Mouse (Mus musculus) splenic B cell, adult 2 months (primary cell): ENCODE measurements at regions not wholly inside any gene's neighbourhood (a gene's known extent, or its start where the extent isn't known, plus 50 kb on each side); places are given as distances from the start of the nearest gene placed in this dataset.
A peak's percentile ranks its signal among the peaks of the same experiment; 100 is the strongest.

ENCODE experiments used
- DNase-seq: peaks from one replicate; pipeline ENCODE4 v3.0.0-alpha.2; 2011; ENCODE audit warnings: low read depth, low spot score
- H3K27me3 ChIP-seq: 2 replicates; pipeline ENCODE4 v1.6.1; 2012; ENCODE audit warnings: mild to moderate bottlenecking, low read length, moderate library complexity, mixed read lengths; ENCODE audit not compliant: control insufficient read depth, poor library complexity, insufficient read depth, severe bottlenecking
- H3K36me3 ChIP-seq: 2 replicates; pipeline ENCODE4 v1.6.1; 2012; ENCODE audit warnings: mild to moderate bottlenecking, low read length, moderate library complexity, mixed read lengths; ENCODE audit not compliant: control insufficient read depth, poor library complexity, insufficient read depth, severe bottlenecking

- no peak for DNase-seq
- H3K27me3 ChIP-seq = no peaks in the 10 kb centered on the region
- no peaks in the 10 kb centered on the region for H3K36me3 ChIP-seq
These were observed 64.5 kb downstream of the Gm11146 start for GRCm38 (mm10) chr16:77537351-77537750.

GRCm38 (mm10) chr16:77536746-77537145 lies 65.1 kb downstream of the Gm11146 start:
- Histone ChIP-seq H3K27me3 (no peaks in the 10 kb centered on the region), H3K36me3 (no peaks in the 10 kb centered on the region)
- DNase-seq = no peak

DNA sequence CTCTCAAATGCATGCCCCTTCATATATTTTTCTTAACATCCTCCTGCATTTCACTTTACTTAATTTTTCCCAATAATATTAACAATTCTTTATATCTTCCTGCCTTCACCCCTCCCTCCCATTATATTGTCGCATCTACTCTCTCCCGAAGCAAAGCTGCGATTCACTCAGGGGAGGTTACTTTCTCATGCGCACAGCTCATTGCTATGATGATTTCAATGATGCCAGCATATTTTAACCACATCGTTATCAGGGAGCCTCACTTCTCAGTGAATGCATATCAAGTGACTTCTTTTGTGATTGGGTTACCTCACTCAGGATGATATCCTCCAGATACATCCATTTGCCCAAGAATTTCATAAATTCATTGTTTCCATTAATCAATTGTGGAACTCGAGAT lies 65.6 kb downstream of the Gm11146 start:
- Histone ChIP-seq H3K27me3 (no peaks in the 10 kb centered on the region), H3K36me3 (no peaks in the 10 kb centered on the region)
- DNase-seq = no peak

GRCm38 (mm10) chr16:77535021-77535420 lies 66.9 kb downstream of the Gm11146 start:
- no peaks in the 10 kb centered on the region for H3K36me3 ChIP-seq
- H3K27me3 ChIP-seq = no peaks in the 10 kb centered on the region
- DNase-seq = peak; percentile 3

- Histone ChIP-seq H3K36me3 (no peaks in the 10 kb centered on the region), H3K27me3 (no peaks in the 10 kb centered on the region)
- no peak for DNase-seq
These were observed 70.3 kb downstream of the Gm11146 start for GRCm38 (mm10) chr16:77531596-77531995.

- Histone ChIP-seq H3K27me3 (no peaks in the 10 kb centered on the region), H3K36me3 (no peaks in the 10 kb centered on the region)
- no peak for DNase-seq
These were observed 73.9 kb downstream of the Gm11146 start for GRCm38 (mm10) chr16:77527951-77528350.

DNA sequence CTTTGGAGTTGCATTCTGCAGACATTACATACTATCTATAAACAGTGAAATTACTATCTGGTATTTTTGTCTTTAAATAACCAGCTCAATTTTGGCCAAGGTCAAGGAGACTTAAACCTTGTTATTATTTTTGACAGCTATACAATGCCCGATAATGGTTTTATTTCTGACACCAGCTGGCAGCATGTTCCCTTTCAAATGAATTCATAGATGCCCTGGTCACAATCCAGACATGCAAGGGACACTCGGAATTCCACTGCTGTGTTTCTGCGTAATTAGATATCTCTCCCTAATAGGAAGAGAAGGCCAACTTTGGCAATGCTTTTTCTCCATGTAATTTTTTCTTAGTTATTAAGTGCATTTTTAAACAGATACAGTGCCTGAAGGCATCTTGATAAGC lies 87.3 kb downstream of the Gm11146 start:
- DNase-seq = no peak
- H3K36me3 ChIP-seq = no peaks in the 10 kb centered on the region
- no peaks in the 10 kb centered on the region for H3K27me3 ChIP-seq

- Histone ChIP-seq H3K27me3 (no peaks in the 10 kb centered on the region), H3K36me3 (no peaks in the 10 kb centered on the region)
- no peak for DNase-seq
These were observed 98.3 kb downstream of the Gm11146 start for GRCm38 (mm10) chr16:77503556-77503955.

DNA sequence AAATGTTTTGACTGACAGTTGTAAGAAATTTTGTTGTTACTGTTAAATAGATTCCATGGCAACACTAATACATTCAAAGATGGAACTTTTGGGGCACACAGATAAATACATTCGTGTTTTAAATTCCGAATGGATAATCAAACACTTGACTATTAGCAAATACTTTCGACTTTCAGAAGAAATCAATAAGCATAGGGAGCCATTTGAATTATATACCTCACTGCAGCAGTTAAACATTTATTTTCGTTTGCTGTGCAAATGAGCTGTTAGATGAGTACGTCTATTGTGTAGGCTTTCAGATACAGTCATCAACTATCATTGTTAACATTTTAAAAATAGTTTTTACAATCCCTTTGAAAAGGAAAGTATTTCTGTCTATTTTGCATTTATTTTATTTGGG lies 99.0 kb downstream of the Gm11146 start:
- DNase-seq = no peak
- H3K36me3 ChIP-seq = no peaks in the 10 kb centered on the region
- H3K27me3 ChIP-seq = no peaks in the 10 kb centered on the region

GRCm38 (mm10) chr16:77502026-77502425 lies 99.9 kb downstream of the Gm11146 start:
- no peak for DNase-seq
- H3K36me3 ChIP-seq = no peaks in the 10 kb centered on the region
- no peaks in the 10 kb centered on the region for H3K27me3 ChIP-seq

- Histone ChIP-seq H3K27me3 (no peaks in the 10 kb centered on the region), H3K36me3 (no peaks in the 10 kb centered on the region)
- DNase-seq = no peak
These were observed 100.9 kb downstream of the Gm11146 start for GRCm38 (mm10) chr16:77500981-77501380.

DNA sequence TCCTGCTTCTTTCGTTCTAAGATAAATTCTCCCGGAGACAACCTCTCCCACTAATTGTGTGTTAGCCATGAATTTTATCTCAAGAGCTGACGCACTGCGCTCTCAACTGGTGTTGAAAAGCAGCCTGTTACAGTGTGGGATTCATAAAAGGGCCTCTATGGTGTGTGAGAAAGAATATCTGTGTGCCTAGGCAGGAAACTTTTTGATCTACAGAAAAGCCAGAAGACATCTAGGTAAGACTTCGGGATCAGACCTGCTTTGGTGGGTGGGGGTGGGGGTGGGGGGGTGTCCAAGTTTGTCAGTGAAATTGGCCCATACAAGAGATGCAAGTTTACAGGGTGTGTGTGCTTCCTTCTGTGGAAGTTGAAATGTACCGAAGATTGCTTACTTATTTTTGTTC lies 101.5 kb downstream of the Gm11146 start:
- Histone ChIP-seq H3K27me3 (no peaks in the 10 kb centered on the region), H3K36me3 (no peaks in the 10 kb centered on the region)
- no peak for DNase-seq

GRCm38 (mm10) chr16:77499537-77500301 lies 102.2 kb downstream of the Gm11146 start:
- H3K36me3 ChIP-seq = no peaks in the 10 kb centered on the region
- DNase-seq = no peak
- no peaks in the 10 kb centered on the region for H3K27me3 ChIP-seq

- DNase-seq = no peak
- Histone ChIP-seq H3K36me3 (no peaks in the 10 kb centered on the region), H3K27me3 (no peaks in the 10 kb centered on the region)
These were observed 106.6 kb downstream of the Gm11146 start for GRCm38 (mm10) chr16:77495310-77495709.

DNA sequence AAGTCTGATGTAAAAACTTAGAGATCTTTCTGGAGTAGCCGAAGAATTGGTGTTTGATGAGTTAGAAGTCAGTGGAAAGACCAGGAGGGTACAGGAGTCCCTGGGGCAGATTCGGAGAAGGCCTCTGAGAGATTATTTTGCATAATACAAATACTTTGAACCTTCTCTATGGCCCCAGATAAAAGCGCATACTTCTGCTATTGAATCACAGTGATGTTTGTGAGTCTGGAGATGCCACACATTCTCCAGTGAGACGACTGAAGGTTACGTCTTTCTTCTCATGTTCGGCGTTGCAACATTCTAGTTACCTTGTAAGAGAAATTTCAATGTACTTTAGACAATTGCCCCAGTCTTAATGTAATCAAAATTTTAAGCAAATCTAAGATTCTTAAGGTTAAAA lies 107.9 kb downstream of the Gm11146 start:
- DNase-seq = no peak
- H3K36me3 ChIP-seq = no peaks in the 10 kb centered on the region
- no peaks in the 10 kb centered on the region for H3K27me3 ChIP-seq

DNA sequence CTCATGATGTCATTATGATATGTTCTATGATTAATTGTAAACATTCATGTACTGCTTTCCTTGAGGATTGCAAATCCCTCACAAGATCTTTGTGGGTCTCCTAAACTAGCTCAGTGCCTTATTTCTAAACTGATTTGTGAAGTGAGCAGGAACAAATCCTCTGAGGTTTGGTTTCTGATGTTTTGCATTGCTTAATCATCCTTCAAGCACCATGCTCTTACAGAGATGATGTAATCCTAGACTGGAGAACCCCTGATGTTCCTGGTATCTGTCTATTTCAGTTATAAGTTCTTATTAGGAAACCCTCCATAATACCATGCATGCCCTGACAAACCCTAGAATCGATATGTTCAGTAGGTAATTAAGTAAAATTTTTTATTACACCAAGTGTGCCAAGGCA lies 113.7 kb downstream of the Gm11146 start:
- H3K36me3 ChIP-seq = no peaks in the 10 kb centered on the region
- H3K27me3 ChIP-seq = no peaks in the 10 kb centered on the region
- DNase-seq = no peak
